Mouse (Mus musculus): ENCODE data around the gene Slc35g1. TPM values are rescaled to one million over a fixed set of nuclear protein-coding genes. Genes with fewer than 3 reads are reported as not detected.

The Slc35g1 gene
- total RNA-seq (2021): 10 to 100 TPM; 15.1 to 15.3 TPM
- long read RNA-seq, experiment 1, transcript Slc35g1-201 (3 exons, 3,474 nt): major isoform, 23 of 28 reads
- long read RNA-seq, experiment 1, partial matches to known transcripts: 0 of 28 reads
- long read RNA-seq, experiment 1, other reads (novel, unspliced or antisense): 5 of 28 reads
- long read RNA-seq, experiment 2, transcript Slc35g1-201 (3 exons, 3,474 nt): major isoform, 57 of 65 reads
- long read RNA-seq, experiment 2, partial matches to known transcripts: 4 of 65 reads
- long read RNA-seq, experiment 2, other reads (novel, unspliced or antisense): 4 of 65 reads

- peak; percentile 53 to 58 for DNase-seq (ENCODE audit: low spot score in 2 of 2)
These were observed at the start of gene Slc35g1 for GRCm38 (mm10) chr19:38395701-38396632. TSS of gene Slc35g1 (plus strand) at chr19:38395980.

- DNase-seq (ENCODE audit: low spot score in 2 of 2): no peak
These were observed 47.3 kb upstream of the Slc35g1 start for GRCm38 (mm10) chr19:38348271-38349012.

GRCm38 (mm10) chr19:38349013-38349341 is 46.8 kb upstream of the Slc35g1 start:
- no peak for DNase-seq (ENCODE audit: low spot score in 2 of 2)

DNA sequence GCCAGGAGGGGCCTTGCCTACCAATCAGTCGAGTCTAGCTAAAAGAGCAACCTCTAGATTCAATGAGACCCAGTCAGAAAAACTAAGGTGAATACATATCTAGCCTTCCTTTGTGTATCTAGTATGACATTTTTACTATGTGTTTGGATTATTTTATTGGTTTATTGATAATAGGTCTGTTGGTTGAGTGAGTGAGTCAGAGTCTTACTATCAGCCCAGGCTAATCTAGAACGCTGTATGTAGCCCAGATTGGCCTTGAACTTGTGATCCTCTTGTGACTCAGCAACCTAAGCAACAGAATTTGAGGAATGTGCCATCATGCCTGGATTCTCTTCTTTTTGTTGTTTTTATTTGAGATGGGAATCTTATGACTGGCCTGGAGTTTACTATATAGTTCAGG is 44.6 kb upstream of the Slc35g1 start:
- no peak for DNase-seq (ENCODE audit: low spot score in 2 of 2)

DNA sequence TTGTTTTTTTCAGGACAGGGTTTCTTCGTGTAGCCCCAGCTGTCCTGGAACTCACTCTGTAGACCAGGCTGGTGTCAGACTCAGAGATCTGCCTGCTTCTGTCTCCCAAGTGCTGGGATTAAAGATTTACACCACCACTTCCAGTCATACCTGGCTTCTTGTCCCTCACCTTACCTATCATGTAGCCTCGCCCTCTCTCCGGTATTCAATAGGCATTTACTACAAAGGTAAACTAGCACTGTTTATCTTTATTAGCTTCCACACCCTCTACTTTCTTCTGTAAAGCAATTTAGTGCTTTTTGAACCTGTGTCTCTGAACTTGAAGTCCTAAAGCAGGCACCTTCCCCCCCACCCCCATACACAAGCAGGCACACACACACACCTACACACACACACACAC is 44.1 kb upstream of the Slc35g1 start:
- no peak for DNase-seq (ENCODE audit: low spot score in 2 of 2)

GRCm38 (mm10) chr19:38352495-38353130 is 43.2 kb upstream of the Slc35g1 start:
- DNase-seq (ENCODE audit: low spot score in 2 of 2): no peak

- no peak for DNase-seq (ENCODE audit: low spot score in 2 of 2)
These were observed 41.5 kb upstream of the Slc35g1 start for GRCm38 (mm10) chr19:38354279-38354678.

DNA sequence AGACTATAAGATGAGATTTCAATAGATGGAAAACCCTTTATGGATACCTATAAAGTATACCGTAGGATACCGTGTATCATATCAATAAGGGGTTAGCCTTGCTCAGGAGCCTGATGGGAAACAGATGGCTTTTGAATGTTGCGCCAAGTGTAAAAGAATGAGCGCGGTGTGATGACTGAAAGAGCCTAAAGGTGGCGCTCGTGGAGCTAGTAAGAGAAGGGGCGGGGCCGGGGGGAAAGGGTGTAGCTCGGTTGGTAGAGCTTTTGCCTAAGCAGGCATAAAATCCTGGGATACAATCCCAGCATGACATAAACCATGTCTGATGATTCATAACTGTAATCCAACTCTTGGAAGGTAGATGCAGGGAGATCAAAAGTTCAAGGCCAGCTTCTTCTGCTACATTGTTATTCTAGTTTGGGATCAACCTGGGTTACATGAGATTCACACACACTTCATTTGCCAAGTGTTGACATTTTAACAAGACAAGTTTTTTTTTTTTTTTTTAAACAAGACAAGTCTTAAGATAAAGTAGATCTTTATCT is 40.9 kb upstream of the Slc35g1 start:
- no peak for DNase-seq (ENCODE audit: low spot score in 2 of 2)

- no peak for DNase-seq (ENCODE audit: low spot score in 2 of 2)
These were observed 39.5 kb upstream of the Slc35g1 start for GRCm38 (mm10) chr19:38356211-38356828.

DNA sequence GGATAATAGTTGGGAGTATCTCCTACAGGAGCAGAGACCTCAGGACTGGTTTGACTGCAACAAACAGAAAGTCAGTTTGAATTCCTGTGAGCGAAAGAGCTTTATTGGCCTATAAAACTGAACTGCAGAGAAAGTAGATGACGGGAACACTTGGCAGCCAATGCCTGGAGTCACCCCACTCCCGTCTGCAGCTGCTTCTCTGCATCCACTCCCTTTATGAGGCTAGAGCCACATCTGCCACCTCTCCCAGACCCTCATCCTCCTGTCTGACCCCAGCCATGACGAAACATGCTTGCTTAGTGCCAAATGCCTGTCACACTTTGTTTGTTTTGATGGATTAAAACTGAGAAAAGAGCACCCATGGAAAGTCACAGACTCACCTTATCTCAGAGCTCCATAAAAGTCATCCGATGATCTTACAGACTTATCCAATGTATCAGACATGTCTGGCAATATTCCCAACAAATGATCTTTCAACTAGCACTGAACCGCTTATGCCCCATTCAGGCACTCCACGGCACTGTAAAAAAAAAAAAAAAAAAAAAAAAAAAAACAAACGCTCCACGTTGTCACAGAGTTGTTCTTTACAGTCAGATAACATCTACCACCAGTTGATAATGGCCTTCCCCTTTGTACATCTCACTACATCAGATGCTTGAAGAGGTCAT is 37.7 kb upstream of the Slc35g1 start:
- DNase-seq (ENCODE audit: low spot score in 2 of 2): no peak

- no peak for DNase-seq (ENCODE audit: low spot score in 2 of 2)
These were observed 36.5 kb upstream of the Slc35g1 start for GRCm38 (mm10) chr19:38359287-38359686.

DNA sequence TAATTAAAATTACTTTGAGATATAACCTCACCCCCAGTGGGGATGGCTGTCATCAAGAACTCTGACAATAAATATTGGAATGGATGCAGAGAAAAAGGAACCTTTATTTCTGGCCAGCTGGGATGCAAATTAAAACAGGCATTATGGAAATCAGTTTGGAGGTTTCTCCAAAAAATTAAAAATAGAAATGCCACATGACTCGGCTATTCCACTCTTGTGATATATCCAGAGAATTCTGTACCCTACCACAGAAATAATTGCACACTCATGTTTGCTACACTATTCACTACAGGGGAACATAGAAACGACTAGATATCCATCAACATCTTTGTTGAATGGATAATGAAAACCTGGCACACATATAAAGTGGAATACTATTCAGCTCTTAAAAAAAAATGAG is 33.9 kb upstream of the Slc35g1 start:
- DNase-seq (ENCODE audit: low spot score in 2 of 2): no peak

DNA sequence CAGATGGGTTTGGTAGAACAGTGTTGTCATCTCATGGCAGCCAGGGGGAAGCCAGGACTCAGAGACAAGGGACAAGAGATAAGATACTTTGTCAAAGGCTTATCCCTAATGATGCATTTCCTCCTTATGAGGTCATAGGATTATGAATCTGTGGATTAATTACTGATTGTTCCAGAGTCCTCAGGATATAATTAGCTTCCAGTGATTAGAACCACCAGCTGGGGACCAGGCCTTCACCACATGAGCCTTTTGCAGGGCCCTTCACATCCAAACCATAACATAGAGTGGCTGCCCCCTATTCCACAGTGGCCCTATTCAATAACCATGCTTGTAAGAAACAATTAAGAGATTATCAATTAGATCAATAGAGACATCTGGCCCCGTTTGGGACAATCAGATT is 32.4 kb upstream of the Slc35g1 start:
- DNase-seq (ENCODE audit: low spot score in 2 of 2): no peak

- peak in 1 of 2 experiments; percentile 22 for DNase-seq (ENCODE audit: low spot score in 2 of 2)
These were observed 31.7 kb upstream of the Slc35g1 start for GRCm38 (mm10) chr19:38363879-38364659.

GRCm38 (mm10) chr19:38364939-38365614 is 30.7 kb upstream of the Slc35g1 start:
- DNase-seq (ENCODE audit: low spot score in 2 of 2): peak in 1 of 2 experiments; percentile 19

- no peak for DNase-seq (ENCODE audit: low spot score in 2 of 2)
These were observed 23.2 kb upstream of the Slc35g1 start for GRCm38 (mm10) chr19:38372460-38373102.

DNA sequence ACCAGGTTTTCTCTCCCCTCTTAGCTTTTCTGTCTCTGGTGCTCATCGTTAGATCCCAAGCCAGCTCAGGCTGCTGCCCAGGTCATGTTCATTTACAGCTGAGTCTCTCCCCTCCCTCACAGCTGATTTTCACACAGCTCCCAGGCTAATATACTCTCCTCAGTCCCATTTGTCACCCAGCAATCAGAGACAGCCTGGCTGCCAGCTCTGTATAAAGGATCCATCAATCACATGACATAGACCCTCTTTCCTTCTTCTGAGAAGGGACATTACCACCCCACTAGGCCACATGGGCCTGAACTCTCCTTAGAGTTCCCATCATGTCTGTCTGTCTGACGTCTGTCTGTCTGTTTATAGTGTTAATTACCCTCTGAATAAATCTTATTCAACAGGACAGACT is 22.4 kb upstream of the Slc35g1 start:
- no peak for DNase-seq (ENCODE audit: low spot score in 2 of 2)

- no peak for DNase-seq (ENCODE audit: low spot score in 2 of 2)
These were observed 12.0 kb upstream of the Slc35g1 start for GRCm38 (mm10) chr19:38383769-38384168.
